8 mouse cellular contexts compared by ENCODE assay signal in genomic region chr1:60862951-60863461, GRCm38 (mm10). TPM values are rescaled to one million over a fixed set of nuclear protein-coding genes. Genes with fewer than 3 reads are reported as not detected.
A peak's percentile ranks its signal among the peaks of the same experiment; 100 is the strongest.
DNase-seq lines count a peak whose midpoint lies in the region; ATAC-seq and TF ChIP-seq lines count a peak whose summit lies in the region.

No protein-coding gene starts in this region.

- peak; percentile 33 for TF ChIP-seq POLR2A in CH12.LX (IDR thresholded peaks at IDR 0.05; ENCODE audit: low read depth, low read length)

- peak; percentile 45 for DNase-seq in CH12.LX (ENCODE audit: extremely low read depth)
- peak; percentile 70 to 71 for DNase-seq in heart, postnatal 10 days
- no peak for DNase-seq in thymus, postnatal 25 days
- DNase-seq in retina, embryonic 14.5 days (ENCODE audit: low spot score), result no peak
- DNase-seq in forebrain, postnatal 0 days, result no peak

- ATAC-seq in limb, embryonic 12.5 days (ENCODE audit: insufficient number of reproducible peaks, insufficient read depth, low FRiP score, low TSS enrichment, low read depth), result peak; percentile 84
- ATAC-seq in neural tube, embryonic 15.5 days (ENCODE audit: low FRiP score), result no peak
- no peak for ATAC-seq in forebrain, postnatal 0 days

- peak overlapping the region; percentile 35 for H3K9ac ChIP-seq in CH12.LX (ENCODE audit: insufficient read depth, low read depth)
- no peak overlapping the region for H3K9ac ChIP-seq in limb, embryonic 12.5 days (replicated peaks)
- H3K9ac ChIP-seq in neural tube, embryonic 15.5 days (replicated peaks), result no peak overlapping the region
- no peak overlapping the region for H3K9ac ChIP-seq in forebrain, postnatal 0 days

- TF ChIP-seq CTCF in CH12.LX (conservative IDR thresholded peaks at IDR 0.05 in 1 of 2, IDR thresholded peaks at IDR 0.05 in 1 of 2; ENCODE audit: low read depth in 2 of 2, low read length in 2 of 2), result no peak
- TF ChIP-seq CTCF in forebrain, postnatal 0 days (IDR thresholded peaks at IDR 0.05; ENCODE audit: low read depth), result no peak

- dilution Hi-C loops in CH12.LX (cut with MboI; ENCODE audit: extremely low pct_ligation_motif_present, extremely low pct_unique_long_range_greater_than_20kb, low sequenced_read_pairs), result no loop called here

- peak overlapping the region; percentile 94 for H3K27ac ChIP-seq in CH12.LX (ENCODE audit: insufficient read depth, low read depth)
- peak overlapping the region; percentile 87 for H3K27ac ChIP-seq in brown adipose tissue, adult 24 weeks (replicated peaks; ENCODE audit: low read depth, low read length)
- H3K27ac ChIP-seq in limb, embryonic 12.5 days, result peak overlapping the region; percentile 74
- 0 out of 2 replicates have a peak overlapping the region, but pooled peaks have one; percentile 37 for H3K27ac ChIP-seq in neural tube, embryonic 15.5 days (replicated peaks)
- H3K27ac ChIP-seq in forebrain, postnatal 0 days (ENCODE audit: low read depth, low read length), result no peak overlapping the region

- H3K36me3 ChIP-seq in CH12.LX (replicated peaks in 1 of 2; ENCODE audit: control insufficient read depth in 1 of 2, insufficient read depth in 1 of 2, low read length in 1 of 2), result peaks cover 0 to 3% of the 10 kb centered on the region in 2 experiments
- no peaks in the 10 kb centered on the region for H3K36me3 ChIP-seq in limb, embryonic 12.5 days
- H3K36me3 ChIP-seq in neural tube, embryonic 15.5 days, result no peaks in the 10 kb centered on the region
- H3K36me3 ChIP-seq in forebrain, postnatal 0 days (ENCODE audit: insufficient read depth), result no peaks in the 10 kb centered on the region

- WGBS in limb, embryonic 12.5 days, result 32% methylated on average over 13 of the region's 13 CpGs
- 55% methylated on average over 13 of the region's 13 CpGs for WGBS in neural tube, embryonic 15.5 days
- WGBS in forebrain, postnatal 0 days, result 54% methylated on average over 13 of the region's 13 CpGs

- in situ Hi-C loops in CH12.LX (cut with MboI; ENCODE audit: low pct_ligation_motif_present, low pct_unique_long_range_greater_than_20kb, low sequenced_read_pairs), result loop anchor here (25.0 kb wide), 1 partner anchor 701 kb away; no protein-coding TSS in a partner anchor

- H3K9me3 ChIP-seq in CH12.LX (replicated peaks; ENCODE audit: low read length), result no peaks in the 10 kb centered on the region
- H3K9me3 ChIP-seq in limb, embryonic 12.5 days, result no peaks in the 10 kb centered on the region
- H3K9me3 ChIP-seq in neural tube, embryonic 15.5 days (replicated peaks), result no peaks in the 10 kb centered on the region
- H3K9me3 ChIP-seq in forebrain, postnatal 0 days (ENCODE audit: low read length), result no peaks in the 10 kb centered on the region

- intact Hi-C loops in heart, postnatal 10 days (cut with DNase I), result loop anchor here (2.0 to 10.0 kb wide), 4 partner anchors 98 to 698 kb away; partner anchors contain the start of gene Abi2

- peaks cover 28 to 82% of the 10 kb centered on the region in 2 experiments for H3K4me1 ChIP-seq in CH12.LX (ENCODE audit: control insufficient read depth in 1 of 2, insufficient read depth in 2 of 2)
- peaks cover 14% of the 10 kb centered on the region for H3K4me1 ChIP-seq in brown adipose tissue, adult 24 weeks (ENCODE audit: control insufficient read depth, insufficient read depth, insufficient read length, low read length)
- peaks cover 20% of the 10 kb centered on the region for H3K4me1 ChIP-seq in limb, embryonic 12.5 days (replicated peaks)
- peaks cover 19% of the 10 kb centered on the region for H3K4me1 ChIP-seq in neural tube, embryonic 15.5 days
- H3K4me1 ChIP-seq in forebrain, postnatal 0 days (ENCODE audit: insufficient read depth), result peaks cover 8% of the 10 kb centered on the region; the same call in 1 of the 2 replicates

- no peaks in the 10 kb centered on the region; the same call in 1 of the 2 replicates for H3K79me2 ChIP-seq in CH12.LX (replicated peaks; ENCODE audit: control insufficient read depth, extremely low read depth, insufficient read depth, poor library complexity, severe bottlenecking)

- no peak overlapping the region for H3K4me3 ChIP-seq in CH12.LX (replicated peaks in 1 of 3; ENCODE audit: low read depth in 2 of 3, low read length in 2 of 3, poor library complexity in 1 of 3)
- no peak overlapping the region for H3K4me3 ChIP-seq in brown adipose tissue, adult 24 weeks (ENCODE audit: insufficient read depth, low read depth, low read length)
- no peak overlapping the region for H3K4me3 ChIP-seq in limb, embryonic 12.5 days (replicated peaks)
- no peak overlapping the region for H3K4me3 ChIP-seq in neural tube, embryonic 15.5 days (replicated peaks)
- H3K4me3 ChIP-seq in forebrain, postnatal 0 days (ENCODE audit: low read depth, low read length), result no peak overlapping the region

- peak overlapping the region; percentile 80 for H3K4me2 ChIP-seq in CH12.LX (ENCODE audit: insufficient read depth, low read depth, poor library complexity, severe bottlenecking)
- peak overlapping the region; percentile 11 for H3K4me2 ChIP-seq in limb, embryonic 12.5 days
- no peak overlapping the region for H3K4me2 ChIP-seq in neural tube, embryonic 15.5 days
- H3K4me2 ChIP-seq in forebrain, postnatal 0 days (ENCODE audit: low read depth), result no peak overlapping the region

- H3K27me3 ChIP-seq in CH12.LX (replicated peaks), result no peaks in the 10 kb centered on the region
- no peaks in the 10 kb centered on the region for H3K27me3 ChIP-seq in limb, embryonic 12.5 days
- H3K27me3 ChIP-seq in neural tube, embryonic 15.5 days (replicated peaks), result no peaks in the 10 kb centered on the region
- H3K27me3 ChIP-seq in forebrain, postnatal 0 days (ENCODE audit: insufficient read depth, low read length), result no peaks in the 10 kb centered on the region

- no peak; the same call in 1 of the 2 replicates for TF ChIP-seq EP300 in CH12.LX (IDR thresholded peaks at IDR 0.05; ENCODE audit: low read length)

- no peak for TF ChIP-seq RAD21 in CH12.LX (IDR thresholded peaks at IDR 0.05; ENCODE audit: low read depth, low read length)

TF ChIP-seq in CH12.LX, 34 proteins besides CTCF, POLR2A, EP300 and RAD21:
- TF ChIP-seq USF2 (conservative IDR thresholded peaks at IDR 0.05; ENCODE audit: low read depth, low read length) (peak; percentile 73), USF1 (IDR thresholded peaks at IDR 0.05; ENCODE audit: low read depth, low read length) (peak; percentile 70), ZC3H11A (IDR thresholded peaks at IDR 0.05; ENCODE audit: low read depth, low read length) (no peak), JUND (conservative IDR thresholded peaks at IDR 0.05; ENCODE audit: low read depth, low read length) (no peak; the same call in 1 of the 2 replicates), NELFE (IDR thresholded peaks at IDR 0.05; ENCODE audit: low read depth, low read length) (0 out of 2 replicates have a peak, but pooled peaks have one; percentile 35), BHLHE40 (IDR thresholded peaks at IDR 0.05; ENCODE audit: low read depth, low read length) (peak; percentile 95), TCF12 (IDR thresholded peaks at IDR 0.05; ENCODE audit: low read depth, low read length) (peak; percentile 60), ZMIZ1 (IDR thresholded peaks at IDR 0.05; ENCODE audit: low read depth, low read length) (no peak), CHD2 (IDR thresholded peaks at IDR 0.05; ENCODE audit: low read length) (peak; percentile 34; the same call in 1 of the 2 replicates), SMC3 (IDR thresholded peaks at IDR 0.05; ENCODE audit: low read depth, low read length) (peak; percentile 15; the same call in 1 of the 2 replicates), MXI1 (IDR thresholded peaks at IDR 0.05; ENCODE audit: low read depth, low read length) (peak; percentile 42; the same call in 1 of the 2 replicates), ETS1 (conservative IDR thresholded peaks at IDR 0.05; ENCODE audit: low read depth, low read length) (peak; percentile 49; the same call in 1 of the 2 replicates), NRF1 (IDR thresholded peaks at IDR 0.05; ENCODE audit: low read depth, low read length) (0 out of 2 replicates have a peak, but pooled peaks have one; percentile 10), ELF1 (IDR thresholded peaks at IDR 0.05; ENCODE audit: low read depth, low read length) (no peak), TBP (conservative IDR thresholded peaks at IDR 0.05; ENCODE audit: low read depth, low read length) (peak; percentile 23; the same call in 1 of the 2 replicates), MAFK (IDR thresholded peaks at IDR 0.05; ENCODE audit: insufficient replicate concordance, low read length) (peak; percentile 80), IRF4 (IDR thresholded peaks at IDR 0.05; ENCODE audit: low read depth, low read length) (peak; percentile 21; the same call in 1 of the 2 replicates), KAT2A (IDR thresholded peaks at IDR 0.05; ENCODE audit: insufficient replicate concordance, low read length) (no peak), MEF2A (IDR thresholded peaks at IDR 0.05; ENCODE audit: borderline replicate concordance, low read depth, low read length) (peak; percentile 52; the same call in 1 of the 2 replicates), POLR2AphosphoS2 (IDR thresholded peaks at IDR 0.05; ENCODE audit: low read depth, low read length) (no peak), MAZ (IDR thresholded peaks at IDR 0.05; ENCODE audit: low read depth, low read length) (0 out of 2 replicates have a peak, but pooled peaks have one; percentile 6), MAX (IDR thresholded peaks at IDR 0.05; ENCODE audit: low read length) (peak; percentile 89)

RNA-seq across cellular contexts. Expression of gene Ctla4, which starts 23.8 kb away (rescaled TPM):
- total RNA-seq in CH12.LX (2012; rRNA removed) (27.4 and 54.7 TPM in 2 replicates), CH12.LX (2014; rRNA removed) (49.8 and 53.7 TPM in 2 replicates)
- polyA plus RNA-seq in CH12.LX (2012; ENCODE audit: insufficient read length, low read depth), result 11.6 and 13.1 TPM in 2 replicates
- polyA plus RNA-seq in brown adipose tissue, adult 24 weeks (2012; ENCODE audit: insufficient read depth, insufficient read length, missing spikeins), result not detected in 2 replicates
- under 1 TPM in 1 of 2 experiments, not detected in 1; 0.22 TPM for total RNA-seq in heart, postnatal 10 days (2021)
- 0.18 and 0.24 TPM in 2 replicates for polyA plus RNA-seq in limb, embryonic 12.5 days (2016; fragmentation: Nextera tagmentation; extraction: Ambion mirVana)
- 5.5 TPM in 1 of 2 replicates, not detected in the other for polyA plus RNA-seq in neural tube, embryonic 15.5 days (2015; fragmentation: Nextera tagmentation; extraction: Ambion mirVana)
- total RNA-seq in forebrain, postnatal 0 days (2014; rRNA removed), result 0.10 TPM in 1 of 2 replicates, not detected in the other
- polyA plus RNA-seq in forebrain, postnatal 0 days (2015; fragmentation: Nextera tagmentation; extraction: Ambion mirVana), result not detected in 2 replicates

Comparison
In these comparisons a context has a peak if more than half of its experiments do, and no peak if none do; other contexts are left out.
1. DNase-seq: peak in CH12.LX (single experiment) and heart, postnatal 10 days (2 of 2); none in thymus, postnatal 25 days (single experiment), retina, embryonic 14.5 days (single experiment) and forebrain, postnatal 0 days (single experiment).
2. H3K4me2 ChIP-seq: peak in CH12.LX (single experiment) and limb, embryonic 12.5 days (single experiment); none in neural tube, embryonic 15.5 days (single experiment) and forebrain, postnatal 0 days (single experiment).